Mouse (Mus musculus): Measurements from ENCODE around the gene Surf4.
"Not testable (repeated sequence)": the region's sequence is repeated elsewhere in the genome, so short reads cannot be mapped to it uniquely, and the experiment has no call there.

DNA sequence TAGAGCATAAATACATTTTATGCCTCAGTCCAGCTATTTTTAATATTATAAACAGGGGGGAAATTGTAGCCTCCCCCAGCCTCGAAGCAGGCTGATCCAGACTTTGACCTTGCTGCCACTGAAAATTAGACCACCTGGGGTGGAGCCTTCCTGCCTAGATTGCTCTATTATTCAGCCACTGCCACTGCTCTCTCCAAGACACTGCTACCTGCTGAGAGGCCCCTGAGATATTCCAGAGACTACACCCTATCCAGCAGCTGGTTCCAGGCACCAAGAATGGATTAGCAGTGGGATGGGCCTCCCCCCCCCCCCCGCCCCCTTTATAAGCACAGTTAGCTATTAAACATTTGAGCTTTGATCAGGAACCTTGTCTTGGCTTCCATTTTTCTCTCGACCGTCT is 47.6 kb downstream of the Surf4 start:
- not testable (repeated sequence) for TF ChIP-seq CTCF (IDR thresholded peaks at IDR 0.05; ENCODE audit: borderline replicate concordance, insufficient read depth, low read depth, low read length); POLR2A (IDR thresholded peaks at IDR 0.05; ENCODE audit: borderline replicate concordance, insufficient read depth, low read length)
